Comparison of ENCODE assay signal across 8 mouse cellular contexts in the genomic region with DNA sequence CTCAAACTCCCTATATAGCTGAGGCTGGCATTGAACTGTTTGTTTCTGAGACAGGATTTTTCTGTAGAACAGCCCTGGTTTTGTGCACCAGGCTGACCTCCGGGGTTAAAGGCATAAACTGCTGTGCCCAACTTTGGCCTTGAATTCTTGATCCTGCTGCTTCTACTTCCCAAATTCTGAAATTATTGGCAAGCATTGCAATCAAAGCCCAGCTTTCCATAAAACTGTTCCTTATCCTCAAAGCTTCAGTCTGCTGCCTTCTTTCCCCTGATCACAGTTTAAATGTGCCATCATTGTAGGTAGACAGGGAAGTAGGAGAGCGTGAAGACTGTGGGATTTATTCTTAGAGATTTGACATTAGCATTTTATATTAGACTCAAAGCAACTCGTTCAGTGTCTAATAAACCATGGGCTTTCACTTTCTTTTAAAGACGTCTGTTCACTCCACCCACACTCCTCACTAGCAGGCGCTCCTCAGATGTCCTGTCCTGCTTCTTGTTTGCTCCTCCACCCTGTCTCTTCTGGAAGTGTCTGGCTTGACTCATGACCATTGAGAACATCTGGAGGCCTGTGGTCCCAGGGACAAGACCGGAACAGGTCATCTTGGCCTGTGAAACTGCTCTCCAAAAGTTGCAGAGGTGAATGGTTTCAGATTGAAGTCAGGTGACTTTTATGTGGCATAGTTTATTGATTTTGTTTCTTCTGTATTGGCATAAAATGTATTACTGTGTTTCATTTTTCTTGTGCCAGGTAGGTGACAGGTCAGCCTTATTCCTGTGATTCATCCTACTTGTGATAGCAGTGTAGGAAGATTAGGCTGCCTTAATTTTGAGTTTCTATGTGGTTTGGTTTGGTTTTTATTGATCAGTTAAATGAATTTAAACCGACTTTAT. TPM values are rescaled to one million over a fixed set of nuclear protein-coding genes. Genes with fewer than 3 reads are reported as not detected.
DNase-seq lines count a peak whose midpoint lies in the region; ATAC-seq and TF ChIP-seq lines count a peak whose summit lies in the region.

No protein-coding gene starts in this region.

- H3K4me2 ChIP-seq in lung, embryonic 14.5 days, result peak overlapping the region; percentile 92
- peak overlapping the region; percentile 80 for H3K4me2 ChIP-seq in embryonic facial prominence, embryonic 15.5 days (replicated peaks)

- no peak for TF ChIP-seq POLR2A in small intestine, adult 2 months (IDR thresholded peaks at IDR 0.05; ENCODE audit: low read depth, low read length)

- peaks cover 40% of the 10 kb centered on the region for H3K36me3 ChIP-seq in lung, embryonic 14.5 days (ENCODE audit: insufficient read depth)
- H3K36me3 ChIP-seq in embryonic facial prominence, embryonic 15.5 days, result peaks cover 13% of the 10 kb centered on the region
- peaks cover 51% of the 10 kb centered on the region for H3K36me3 ChIP-seq in limb, embryonic 10.5 days
- peaks cover 3% of the 10 kb centered on the region; the same call in 1 of the 2 replicates for H3K36me3 ChIP-seq in small intestine, adult 2 months (ENCODE audit: control insufficient read depth, insufficient read depth, low read length)

- H3K27me3 ChIP-seq in lung, embryonic 14.5 days (ENCODE audit: insufficient read depth, low read length), result no peaks in the 10 kb centered on the region
- no peaks in the 10 kb centered on the region for H3K27me3 ChIP-seq in embryonic facial prominence, embryonic 15.5 days
- no peaks in the 10 kb centered on the region for H3K27me3 ChIP-seq in limb, embryonic 10.5 days (ENCODE audit: low read depth, poor library complexity, severe bottlenecking)
- no peaks in the 10 kb centered on the region for H3K27me3 ChIP-seq in small intestine, adult 2 months (ENCODE audit: control insufficient read depth, insufficient read depth, low read length)

- H3K4me3 ChIP-seq in lung, embryonic 14.5 days (ENCODE audit: low read depth, low read length), result peak overlapping the region; percentile 97
- peak overlapping the region; percentile 76; the same call in 1 of the 2 replicates for H3K4me3 ChIP-seq in embryonic facial prominence, embryonic 15.5 days (replicated peaks)
- H3K4me3 ChIP-seq in limb, embryonic 10.5 days, result peak overlapping the region; percentile 91
- 0 out of 2 replicates have a peak overlapping the region, but pooled peaks have one; percentile 18 for H3K4me3 ChIP-seq in small intestine, adult 2 months (ENCODE audit: low read depth, low read length)

- H3K9me3 ChIP-seq in lung, embryonic 14.5 days (ENCODE audit: low read depth, low read length), result no peaks in the 10 kb centered on the region
- H3K9me3 ChIP-seq in embryonic facial prominence, embryonic 15.5 days (replicated peaks), result no peaks in the 10 kb centered on the region
- H3K9me3 ChIP-seq in limb, embryonic 10.5 days (replicated peaks), result no peaks in the 10 kb centered on the region

- no peak overlapping the region for H3K27ac ChIP-seq in lung, embryonic 14.5 days (ENCODE audit: low read depth)
- H3K27ac ChIP-seq in embryonic facial prominence, embryonic 15.5 days (replicated peaks), result no peak overlapping the region
- no peak overlapping the region for H3K27ac ChIP-seq in limb, embryonic 10.5 days
- H3K27ac ChIP-seq in small intestine, adult 2 months (ENCODE audit: insufficient read depth, low read depth, low read length), result peak overlapping the region; percentile 48

- 0 out of 2 replicates have a peak, but pooled peaks cover 5% of the 10 kb centered on the region for H3K4me1 ChIP-seq in lung, embryonic 14.5 days (ENCODE audit: insufficient read depth)
- H3K4me1 ChIP-seq in embryonic facial prominence, embryonic 15.5 days, result peaks cover 44% of the 10 kb centered on the region
- peaks cover 30% of the 10 kb centered on the region for H3K4me1 ChIP-seq in limb, embryonic 10.5 days
- H3K4me1 ChIP-seq in small intestine, adult 2 months (ENCODE audit: control insufficient read depth, insufficient read depth, insufficient read length, low read length), result peaks cover 11% of the 10 kb centered on the region

- intact Hi-C loops in left cerebral cortex, postnatal 36 days (cut with DNase I), result no loop called here

- no peak for ATAC-seq in lung, embryonic 14.5 days (ENCODE audit: insufficient read depth)
- no peak for ATAC-seq in embryonic facial prominence, embryonic 15.5 days (ENCODE audit: insufficient number of reproducible peaks, low FRiP score, low TSS enrichment, low read depth)

- DNase-seq in lung, embryonic 14.5 days, result no peak
- no peak for DNase-seq in lung, adult 18-20 months
- no peak for DNase-seq in limb, embryonic 10.5 days (ENCODE audit: low spot score)
- DNase-seq in left cerebral cortex, postnatal 36 days (ENCODE audit: low spot score in 2 of 2), result no peak
- DNase-seq in layer of hippocampus, adult 9-10 months (ENCODE audit: low spot score), result no peak
- no peak for DNase-seq in right cerebral cortex, postnatal 10 days (ENCODE audit: low spot score in 2 of 2)

- peak overlapping the region; percentile 98; the same call in 1 of the 2 replicates for H3K9ac ChIP-seq in lung, embryonic 14.5 days
- H3K9ac ChIP-seq in embryonic facial prominence, embryonic 15.5 days, result 0 out of 2 replicates have a peak overlapping the region, but pooled peaks have one; percentile 83

- 80% methylated on average over 7 of the region's 7 CpGs for WGBS in lung, embryonic 14.5 days
- WGBS in embryonic facial prominence, embryonic 15.5 days, result 68% methylated on average over 7 of the region's 7 CpGs
- WGBS in limb, embryonic 10.5 days, result 79% methylated on average over 7 of the region's 7 CpGs
- WGBS in small intestine, adult 2 months, result 21% methylated on average over 7 of the region's 7 CpGs

- TF ChIP-seq CTCF in lung, embryonic 14.5 days (IDR thresholded peaks at IDR 0.05; ENCODE audit: low read depth), result no peak
- no peak for TF ChIP-seq CTCF in small intestine, adult 2 months (IDR thresholded peaks at IDR 0.05; ENCODE audit: extremely low read depth, insufficient read length, insufficient replicate concordance, low read depth, low read length)

RNA-seq across cellular contexts. Expression of a gene that starts 2.2 kb away (rescaled TPM):
- 10.4 and 11.3 TPM in 2 replicates for polyA plus RNA-seq in lung, embryonic 14.5 days (2014; fragmentation: Nextera tagmentation; extraction: Ambion mirVana)
- polyA plus RNA-seq in embryonic facial prominence, embryonic 15.5 days (2015; fragmentation: Nextera tagmentation; extraction: Ambion mirVana), result 16.5 and 16.7 TPM in 2 replicates
- 8.0 and 9.4 TPM in 2 replicates for polyA plus RNA-seq in limb, embryonic 10.5 days (2016; fragmentation: Nextera tagmentation; extraction: Ambion mirVana)
- 14.8 and 27.9 TPM in 2 replicates for polyA plus RNA-seq in small intestine, adult 2 months (2012; rRNA removed)
- total RNA-seq in left cerebral cortex, postnatal 36 days (2021), result 10 to 100 TPM; 33.7 to 59.3 TPM

RNA-seq across cellular contexts. Expression of a gene that starts 2.4 kb away (rescaled TPM):
- polyA plus RNA-seq in lung, embryonic 14.5 days (2014; fragmentation: Nextera tagmentation; extraction: Ambion mirVana), result 49.8 and 50.9 TPM in 2 replicates
- 37.7 and 39.1 TPM in 2 replicates for polyA plus RNA-seq in embryonic facial prominence, embryonic 15.5 days (2015; fragmentation: Nextera tagmentation; extraction: Ambion mirVana)
- polyA plus RNA-seq in limb, embryonic 10.5 days (2016; fragmentation: Nextera tagmentation; extraction: Ambion mirVana), result 50.9 and 51.9 TPM in 2 replicates
- polyA plus RNA-seq in small intestine, adult 2 months (2012; rRNA removed), result 7.8 and 19.4 TPM in 2 replicates
- 10 to 100 TPM; 68.9 to 79.0 TPM for total RNA-seq in left cerebral cortex, postnatal 36 days (2021)

Comparison
In these comparisons a context has a peak if more than half of its experiments do, and no peak if none do; other contexts are left out.
1. H3K4me3 ChIP-seq: peak in every context shown above with its lines; median percentile 97 in lung, embryonic 14.5 days; 91 in limb, embryonic 10.5 days; 76 in embryonic facial prominence, embryonic 15.5 days; 18 in small intestine, adult 2 months.